Mouse (Mus musculus): ENCODE measurements at regions not wholly inside any gene's neighbourhood (a gene's known extent, or its start where the extent isn't known, plus 50 kb on each side); places are given as distances from the start of the nearest gene placed in this dataset.
"Not testable (repeated sequence)": the region's sequence is repeated elsewhere in the genome, so short reads cannot be mapped to it uniquely, and the experiment has no call there.

DNA sequence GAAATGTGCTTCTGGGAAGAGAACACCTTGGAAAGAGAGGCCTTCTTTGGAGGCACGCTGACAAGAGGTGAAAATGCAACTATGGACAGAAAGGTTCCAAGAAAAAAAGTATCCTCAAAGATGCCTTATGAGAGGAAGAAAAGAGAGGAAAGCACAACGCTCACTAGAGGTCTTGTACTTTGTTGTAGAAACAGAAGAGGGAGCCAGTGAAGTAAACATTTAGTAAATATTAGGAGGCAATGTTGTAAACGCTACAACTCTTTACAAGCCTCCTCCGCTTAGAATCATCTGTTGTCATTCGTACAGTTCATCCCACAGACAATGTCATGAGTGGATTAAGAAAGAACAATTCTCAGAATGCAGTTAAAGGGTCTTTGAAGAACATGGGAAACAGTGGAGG, 77.4 kb downstream of the Tfpi2 start:
- intact Hi-C loops (cut with DNase I) = no loop called here
- DNase-seq (ENCODE audit: extremely low spot score in 1 of 2, low spot score in 2 of 2) = no peak

DNA sequence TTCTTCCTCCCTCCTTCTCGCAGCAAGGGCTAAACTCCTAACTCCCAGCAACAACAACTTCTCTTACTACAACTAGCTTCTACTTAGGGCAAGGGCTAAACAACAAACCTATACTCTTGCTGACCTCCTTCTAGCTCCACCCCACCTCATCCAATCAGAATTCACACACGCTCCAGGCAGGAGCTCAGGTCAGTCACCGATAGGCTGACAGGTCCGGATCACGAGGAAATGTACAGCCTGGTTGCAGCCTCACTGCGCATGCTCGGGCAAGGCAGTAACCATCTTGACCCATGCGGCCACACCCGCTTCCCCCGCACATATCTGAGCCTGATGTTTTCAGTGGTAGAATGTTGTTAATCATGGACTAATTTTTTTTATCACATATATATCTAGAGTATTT, 84.0 kb downstream of the Tfpi2 start:
- intact Hi-C loops (cut with DNase I) = no loop called here
- no peak for DNase-seq (ENCODE audit: extremely low spot score in 1 of 2, low spot score in 2 of 2)

DNA sequence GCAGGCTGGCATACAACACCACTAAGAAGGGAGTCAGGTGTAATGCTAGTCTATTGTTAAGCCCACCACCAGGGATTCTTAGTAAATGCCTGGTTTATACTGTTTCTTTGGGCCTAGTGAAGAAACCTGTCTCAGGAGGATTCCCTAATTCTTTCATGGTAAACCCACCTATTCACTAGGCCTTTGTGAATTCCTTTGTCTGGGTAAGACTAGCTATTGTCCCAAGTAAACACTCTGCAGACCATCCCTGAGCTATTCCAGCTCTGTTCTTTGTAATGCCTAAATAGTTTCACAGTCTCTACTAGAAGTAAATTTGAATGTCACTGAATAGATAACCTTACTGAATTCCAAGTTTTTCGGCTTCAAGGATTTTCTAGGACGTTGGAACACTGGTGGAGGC, 111.3 kb upstream of the Calcr start:
- not testable (repeated sequence) for DNase-seq (ENCODE audit: extremely low spot score in 1 of 2, low spot score in 2 of 2)

DNA sequence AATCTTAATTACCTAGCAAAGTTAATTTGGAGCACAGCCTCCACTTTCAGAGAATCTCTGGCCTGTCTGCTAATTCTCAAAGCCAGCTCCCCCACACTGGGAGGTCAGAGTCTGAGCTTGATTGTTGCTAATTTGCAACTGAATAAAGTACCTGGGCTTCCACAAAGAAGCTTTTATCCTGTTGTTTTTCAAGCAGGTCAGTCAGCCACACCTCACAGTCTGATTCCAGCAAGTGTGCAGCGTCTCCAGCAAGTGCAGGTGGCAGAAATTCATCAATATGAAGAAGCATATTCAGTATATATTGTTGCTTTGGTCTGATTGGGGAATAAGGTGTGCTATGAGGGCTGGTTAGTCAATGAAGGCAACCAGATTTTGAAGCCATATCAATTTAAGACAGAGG, 110.3 kb upstream of the Calcr start:
- DNase-seq (ENCODE audit: extremely low spot score in 1 of 2, low spot score in 2 of 2); intact Hi-C loops (cut with DNase I): not testable (repeated sequence)

More for the DNA sequence above, 111.3 kb upstream of the Calcr start:
- intact Hi-C loops (cut with DNase I) = not testable (repeated sequence)

DNA sequence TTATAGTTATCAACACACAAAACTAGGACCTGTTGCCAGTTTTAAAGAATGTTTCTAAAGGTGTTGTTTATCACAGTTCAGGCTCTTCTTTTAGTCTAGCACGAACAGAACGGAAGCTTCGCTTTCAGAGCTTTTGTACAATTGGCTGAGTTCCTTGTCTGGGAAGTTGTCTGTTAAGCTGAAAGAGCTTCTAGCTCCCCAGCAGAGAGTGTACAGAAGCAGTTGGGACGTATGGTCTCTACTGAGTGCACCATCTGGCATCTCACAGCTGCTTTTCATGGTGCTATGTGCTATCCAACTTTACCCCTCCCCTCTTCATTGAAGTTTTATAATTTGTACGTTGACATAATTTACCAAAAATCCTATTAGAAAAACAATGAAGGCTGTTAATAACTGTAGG, 96.5 kb upstream of the Calcr start:
- DNase-seq (ENCODE audit: extremely low spot score in 1 of 2, low spot score in 2 of 2) = peak in 1 of 2 experiments; percentile 5

DNA sequence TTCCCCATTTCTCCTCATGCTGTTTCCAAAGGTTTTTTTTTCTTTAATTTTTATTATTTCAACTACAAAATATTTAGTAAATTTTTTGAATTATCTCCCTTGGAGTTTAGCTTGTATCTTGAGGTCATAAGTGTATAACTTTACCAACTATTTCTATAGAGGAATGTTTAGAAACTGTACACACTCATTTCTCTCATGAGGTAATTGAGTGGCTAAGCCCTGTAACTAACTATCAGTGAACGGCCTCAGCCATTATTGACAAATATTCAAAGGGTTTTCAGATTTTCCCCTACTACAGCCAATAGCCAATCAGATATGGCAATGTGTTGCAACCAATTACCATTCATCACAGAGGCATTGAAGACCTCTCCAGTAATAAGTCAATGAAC, 96.1 kb upstream of the Calcr start:
- intact Hi-C loops (cut with DNase I) = no loop called here
- DNase-seq (ENCODE audit: extremely low spot score in 1 of 2, low spot score in 2 of 2) = no peak

More for the DNA sequence above, 96.5 kb upstream of the Calcr start:
- intact Hi-C loops (cut with DNase I) = no loop called here

DNA sequence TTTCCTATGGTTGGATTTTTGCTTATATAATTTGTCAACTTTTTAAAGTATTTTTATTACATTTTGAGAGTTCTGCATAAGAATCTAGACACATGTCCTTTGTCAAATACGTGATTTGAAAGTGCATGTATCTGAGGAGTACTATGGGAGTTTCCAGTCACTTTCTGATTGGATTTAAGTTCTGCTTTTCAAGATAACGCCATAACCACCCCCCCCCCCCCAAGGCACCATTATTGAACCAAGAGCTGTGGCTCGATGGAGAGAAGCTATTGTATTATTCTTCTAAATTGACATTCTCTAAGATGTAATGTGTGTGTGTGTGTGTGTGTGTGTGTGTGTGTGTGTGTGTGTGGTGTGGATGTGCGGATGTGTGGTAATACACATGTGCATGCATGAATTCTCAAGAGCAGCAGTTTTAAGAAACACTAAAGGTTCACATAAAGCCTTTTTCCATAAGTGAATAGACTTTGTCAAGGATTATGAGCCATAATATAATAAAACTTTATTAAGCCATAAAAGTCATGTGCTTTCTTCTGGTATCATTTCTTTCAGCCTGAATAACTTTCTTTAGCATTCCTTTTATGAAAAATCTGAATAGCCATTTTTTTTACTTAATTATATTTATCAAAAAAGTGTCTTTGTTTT, 95.5 kb upstream of the Calcr start:
- intact Hi-C loops (cut with DNase I) = no loop called here
- DNase-seq (ENCODE audit: extremely low spot score in 1 of 2, low spot score in 2 of 2) = no peak

DNA sequence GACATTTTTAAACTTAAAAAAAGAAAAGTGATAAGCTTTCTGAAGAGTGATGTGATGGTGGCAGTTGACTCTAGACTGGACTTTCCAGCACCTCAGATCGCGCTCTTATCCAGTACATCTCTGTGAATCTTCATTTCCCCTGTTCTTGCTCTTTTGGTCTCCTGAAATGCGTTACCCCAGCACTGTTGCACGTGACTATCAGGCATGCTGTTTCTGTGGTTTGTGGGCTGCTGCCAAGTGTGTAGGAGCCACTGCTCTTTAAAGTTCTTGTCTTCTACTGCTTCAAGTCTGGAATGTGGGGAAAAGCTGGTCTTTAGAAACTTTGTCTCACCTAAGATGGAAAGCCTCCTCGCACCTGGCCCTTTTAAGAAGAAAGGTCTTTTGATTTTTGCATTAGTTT, 85.6 kb upstream of the Calcr start:
- no peak for DNase-seq (ENCODE audit: extremely low spot score in 1 of 2, low spot score in 2 of 2)
- intact Hi-C loops (cut with DNase I) = no loop called here

Measured in left cerebral cortex, postnatal 10 days (tissue).